Mouse (Mus musculus) embryonic facial prominence, embryonic 15.5 days (tissue): ENCODE measurements at regions not wholly inside any gene's neighbourhood (a gene's known extent, or its start where the extent isn't known, plus 50 kb on each side); places are given as distances from the start of the nearest gene placed in this dataset.

ENCODE experiments used
- ATAC-seq: fragments of 200-750 bp; cut with Nextera tagmentation; 2 replicates; pipeline ENCODE4 v1.8.0; 2017; ENCODE audit warnings: low read depth, moderate TSS enrichment; ENCODE audit not compliant: insufficient number of reproducible peaks, low FRiP score, low TSS enrichment
- H3K27ac ChIP-seq: fragments of 300-500 bp; sonication (generic); replicated peaks from 2 replicates; pipeline ENCODE4 v1.5.1; 2015; ENCODE audit warnings: mild to moderate bottlenecking, inconsistent platforms
- H3K27me3 ChIP-seq: fragments of 300-500 bp; sonication (generic); 2 replicates; pipeline ENCODE4 v1.6.1; 2015; ENCODE audit warnings: inconsistent platforms
- H3K36me3 ChIP-seq: fragments of 300-500 bp; sonication (generic); 2 replicates; pipeline ENCODE4 v1.6.1; 2015; ENCODE audit warnings: mild to moderate bottlenecking, inconsistent platforms
- H3K4me1 ChIP-seq: fragments of 300-500 bp; sonication (generic); 2 replicates; pipeline ENCODE4 v1.6.1; 2015; ENCODE audit warnings: inconsistent platforms
- H3K4me2 ChIP-seq: fragments of 300-500 bp; sonication (generic); replicated peaks from 2 replicates; pipeline ENCODE4 v1.6.1; 2015; ENCODE audit warnings: mild to moderate bottlenecking, inconsistent platforms
- H3K4me3 ChIP-seq: fragments of 300-500 bp; sonication (generic); replicated peaks from 2 replicates; pipeline ENCODE4 v1.5.1; 2015; ENCODE audit warnings: mild to moderate bottlenecking, inconsistent platforms
- H3K9ac ChIP-seq: fragments of 300-500 bp; sonication (generic); 2 replicates; pipeline ENCODE4 v1.6.1; 2015; ENCODE audit warnings: inconsistent platforms
- H3K9me3 ChIP-seq: fragments of 300-500 bp; sonication (generic); replicated peaks from 2 replicates; pipeline ENCODE4 v1.6.1; 2016; ENCODE audit warnings: inconsistent platforms
- WGBS: fragments of 180-500 bp; shearing (Covaris S2); methylation state at CpG from one replicate; pipeline ENCODE4 v1.1.7; 2015; 5-methylcytosine and 5-hydroxymethylcytosine counted together

DNA sequence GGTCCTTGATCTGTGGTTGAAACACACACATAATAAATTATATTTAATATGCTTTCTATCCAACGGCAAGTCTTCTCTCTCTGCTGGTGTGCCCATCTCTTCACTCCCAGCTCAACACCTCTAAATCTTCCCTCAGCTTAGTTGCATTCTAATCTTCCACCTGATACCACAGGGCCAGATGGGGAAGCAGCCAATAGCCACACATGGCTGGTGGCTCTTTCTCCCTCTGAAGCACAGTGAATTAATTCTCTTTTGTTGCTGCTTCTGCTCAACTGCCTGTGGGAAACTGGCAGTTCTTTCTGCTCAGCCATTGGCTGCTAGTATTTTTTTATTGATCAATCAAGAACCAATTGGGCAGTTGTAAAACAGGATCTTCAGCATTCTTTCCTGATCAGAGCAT lies 750.0 kb downstream of the Serpinb8 start:
- H3K9ac ChIP-seq: no peak overlapping the region
- 81% methylated on average over 1 of the region's 1 CpGs for WGBS
- H3K4me3 ChIP-seq: no peak overlapping the region
- no peaks in the 10 kb centered on the region for H3K27me3 ChIP-seq
- no peak for ATAC-seq
- no peak overlapping the region for H3K4me2 ChIP-seq
- H3K36me3 ChIP-seq: no peaks in the 10 kb centered on the region
- no peaks in the 10 kb centered on the region for H3K4me1 ChIP-seq
- H3K27ac ChIP-seq: no peak overlapping the region
- no peaks in the 10 kb centered on the region for H3K9me3 ChIP-seq

- Histone ChIP-seq H3K4me2 (no peak overlapping the region), H3K4me1 (no peaks in the 10 kb centered on the region), H3K9me3 (no peaks in the 10 kb centered on the region), H3K4me3 (no peak overlapping the region), H3K36me3 (no peaks in the 10 kb centered on the region), H3K27ac (no peak overlapping the region), H3K9ac (no peak overlapping the region), H3K27me3 (no peaks in the 10 kb centered on the region)
- no peak for ATAC-seq
- 74% methylated on average over 1 of the region's 1 CpGs for WGBS
Observed at GRCm38 (mm10) chr1:108341352-108341751, 751.5 kb downstream of the Serpinb8 start.

DNA sequence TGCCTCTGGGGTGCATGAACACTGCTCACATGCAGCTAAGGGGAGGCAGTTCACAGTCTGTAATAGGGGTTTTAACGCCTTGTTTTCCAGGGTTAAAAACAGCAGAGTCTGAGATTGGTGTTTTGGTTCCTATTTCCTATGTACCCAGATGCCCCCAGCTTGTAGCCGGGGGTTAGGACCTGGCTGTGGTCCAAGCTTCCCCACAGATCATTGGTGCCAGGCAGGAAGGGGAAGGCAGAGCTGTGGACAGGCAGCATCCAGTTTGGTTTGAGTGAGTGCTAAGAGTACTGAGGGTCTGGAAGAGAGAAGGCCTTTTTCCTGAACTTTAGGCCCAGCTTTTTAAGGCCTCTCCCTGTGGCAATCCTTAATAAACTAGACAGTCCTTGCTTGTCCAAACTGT lies 774.0 kb downstream of the Serpinb8 start:
- Histone ChIP-seq H3K27ac (no peak overlapping the region), H3K36me3 (no peaks in the 10 kb centered on the region), H3K4me2 (no peak overlapping the region), H3K27me3 (no peaks in the 10 kb centered on the region), H3K9me3 (no peaks in the 10 kb centered on the region), H3K4me1 (no peaks in the 10 kb centered on the region), H3K4me3 (no peak overlapping the region), H3K9ac (no peak overlapping the region)
- ATAC-seq: no peak
- 46% methylated on average over 2 of the region's 2 CpGs for WGBS

DNA sequence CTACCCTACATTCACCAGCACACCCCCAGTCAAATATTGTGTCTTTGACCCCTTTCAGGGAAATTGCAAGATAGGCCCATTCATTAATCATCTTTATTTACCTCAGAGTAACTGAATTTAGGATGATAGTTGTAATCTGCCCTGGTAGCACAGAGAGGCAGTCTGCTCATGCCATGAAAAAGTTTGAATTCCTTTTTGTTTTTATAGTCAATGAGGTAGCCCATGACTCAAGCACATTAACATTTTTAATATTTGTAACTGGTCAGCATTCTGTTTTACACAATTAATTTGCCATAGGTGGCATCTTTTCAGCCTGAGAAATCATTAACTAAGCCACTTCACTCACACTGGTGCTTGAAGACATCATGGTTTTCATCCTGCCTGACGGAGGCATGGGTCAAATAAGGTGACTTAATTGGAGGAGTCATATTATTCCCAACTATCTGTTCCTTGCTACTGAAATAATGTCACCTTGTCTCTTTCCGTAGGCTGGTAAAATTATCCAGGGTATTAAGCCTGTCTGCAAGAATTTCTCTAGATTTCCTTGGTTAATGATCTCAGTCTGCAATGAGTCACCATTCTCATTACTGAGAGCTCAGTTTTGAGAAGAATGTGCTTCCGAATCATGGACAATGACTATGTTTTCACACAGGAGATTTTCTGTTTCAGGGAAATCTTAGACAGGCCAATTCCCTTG lies 780.2 kb downstream of the Serpinb8 start:
- no peaks in the 10 kb centered on the region for H3K27me3 ChIP-seq
- no peaks in the 10 kb centered on the region for H3K4me1 ChIP-seq
- H3K9ac ChIP-seq: no peak overlapping the region
- no peak overlapping the region for H3K27ac ChIP-seq
- H3K4me2 ChIP-seq: no peak overlapping the region
- no peak for ATAC-seq
- H3K4me3 ChIP-seq: no peak overlapping the region
- 54% methylated on average over 3 of the region's 3 CpGs for WGBS
- no peaks in the 10 kb centered on the region for H3K9me3 ChIP-seq
- H3K36me3 ChIP-seq: no peaks in the 10 kb centered on the region

DNA sequence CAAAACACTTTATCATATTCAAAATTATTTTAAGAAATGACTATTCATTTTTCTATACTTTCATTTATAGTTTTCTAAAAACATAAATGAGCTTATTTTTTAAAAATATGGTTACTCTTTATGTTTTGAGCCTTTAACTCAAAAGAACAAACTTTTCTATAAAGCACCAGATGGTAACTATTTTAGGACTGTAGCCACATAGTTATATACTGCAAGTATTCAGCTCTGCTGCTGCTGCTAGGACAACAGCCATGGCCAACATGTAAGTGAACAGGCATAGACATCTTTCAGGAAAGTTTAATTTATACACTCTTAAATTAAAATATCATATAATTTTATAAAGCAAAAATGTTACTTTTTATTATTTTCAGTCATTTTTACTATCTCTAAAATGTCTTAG lies 800.1 kb downstream of the Serpinb8 start:
- Histone ChIP-seq H3K4me2 (no peak overlapping the region), H3K27ac (no peak overlapping the region), H3K27me3 (no peaks in the 10 kb centered on the region), H3K4me3 (no peak overlapping the region), H3K36me3 (no peaks in the 10 kb centered on the region), H3K9me3 (no peaks in the 10 kb centered on the region), H3K9ac (no peak overlapping the region), H3K4me1 (no peaks in the 10 kb centered on the region)
- ATAC-seq: no peak

GRCm38 (mm10) chr1:108390497-108390896 lies 800.7 kb downstream of the Serpinb8 start:
- ATAC-seq: no peak
- no peak overlapping the region for H3K4me2 ChIP-seq
- H3K9me3 ChIP-seq: no peaks in the 10 kb centered on the region
- H3K4me1 ChIP-seq: no peaks in the 10 kb centered on the region
- H3K27ac ChIP-seq: no peak overlapping the region
- 86% methylated on average over 3 of the region's 3 CpGs for WGBS
- H3K4me3 ChIP-seq: no peak overlapping the region
- H3K36me3 ChIP-seq: no peaks in the 10 kb centered on the region
- no peak overlapping the region for H3K9ac ChIP-seq
- H3K27me3 ChIP-seq: no peaks in the 10 kb centered on the region

- Histone ChIP-seq H3K27me3 (no peaks in the 10 kb centered on the region), H3K9ac (no peak overlapping the region), H3K4me1 (no peaks in the 10 kb centered on the region), H3K27ac (no peak overlapping the region), H3K4me2 (no peak overlapping the region), H3K9me3 (no peaks in the 10 kb centered on the region), H3K36me3 (no peaks in the 10 kb centered on the region), H3K4me3 (no peak overlapping the region)
- no peak for ATAC-seq
Observed at GRCm38 (mm10) chr1:108439845-108440244, 850.0 kb downstream of the Serpinb8 start.

DNA sequence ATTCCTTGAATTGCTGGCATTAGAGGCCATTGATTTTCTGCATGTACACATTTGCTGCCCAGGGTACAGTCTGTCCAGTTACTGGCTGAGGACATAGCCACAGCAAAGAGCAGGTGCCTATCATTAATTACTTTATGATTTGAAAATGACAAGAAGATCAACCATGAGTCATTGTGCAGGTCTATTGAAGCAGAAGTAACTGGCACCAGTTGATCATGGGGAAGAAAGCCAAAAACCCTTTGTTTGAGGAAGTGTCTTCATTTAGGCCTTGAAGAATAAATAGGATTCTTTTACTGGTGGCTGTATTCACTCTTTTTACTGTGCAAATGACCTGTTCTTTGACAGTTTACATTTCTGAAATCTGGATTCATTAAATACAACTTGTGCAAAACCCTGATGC lies 863.0 kb downstream of the Serpinb8 start:
- H3K27me3 ChIP-seq: no peaks in the 10 kb centered on the region
- ATAC-seq: no peak
- H3K4me3 ChIP-seq: no peak overlapping the region
- H3K9ac ChIP-seq: no peak overlapping the region
- H3K4me1 ChIP-seq: no peaks in the 10 kb centered on the region
- H3K9me3 ChIP-seq: no peaks in the 10 kb centered on the region
- no peak overlapping the region for H3K4me2 ChIP-seq
- no peak overlapping the region for H3K27ac ChIP-seq
- no peaks in the 10 kb centered on the region for H3K36me3 ChIP-seq

GRCm38 (mm10) chr1:108472031-108472430 lies 882.2 kb downstream of the Serpinb8 start:
- Histone ChIP-seq H3K36me3 (no peaks in the 10 kb centered on the region), H3K4me3 (no peak overlapping the region), H3K4me1 (no peaks in the 10 kb centered on the region), H3K27me3 (no peaks in the 10 kb centered on the region), H3K9ac (no peak overlapping the region), H3K27ac (no peak overlapping the region), H3K9me3 (no peaks in the 10 kb centered on the region), H3K4me2 (no peak overlapping the region)
- ATAC-seq: no peak
- 83% methylated on average over 2 of the region's 2 CpGs for WGBS

- Histone ChIP-seq H3K4me3 (no peak overlapping the region), H3K4me2 (no peak overlapping the region), H3K27ac (no peak overlapping the region), H3K4me1 (no peaks in the 10 kb centered on the region), H3K9me3 (no peaks in the 10 kb centered on the region), H3K36me3 (no peaks in the 10 kb centered on the region), H3K27me3 (no peaks in the 10 kb centered on the region), H3K9ac (no peak overlapping the region)
- no peak for ATAC-seq
- WGBS: 49% methylated on average over 1 of the region's 1 CpGs
Observed at GRCm38 (mm10) chr1:108498854-108499253, 909.0 kb downstream of the Serpinb8 start.

- Histone ChIP-seq H3K4me1 (no peaks in the 10 kb centered on the region), H3K4me3 (no peak overlapping the region), H3K9me3 (no peaks in the 10 kb centered on the region), H3K27me3 (no peaks in the 10 kb centered on the region), H3K36me3 (no peaks in the 10 kb centered on the region), H3K4me2 (no peak overlapping the region), H3K27ac (no peak overlapping the region), H3K9ac (no peak overlapping the region)
- WGBS: 45% methylated on average over 2 of the region's 2 CpGs
- no peak for ATAC-seq
Observed at GRCm38 (mm10) chr1:108527424-108527823, 937.6 kb downstream of the Serpinb8 start.

GRCm38 (mm10) chr1:108538238-108538637 lies 948.4 kb downstream of the Serpinb8 start:
- Histone ChIP-seq H3K9me3 (no peaks in the 10 kb centered on the region), H3K4me3 (no peak overlapping the region), H3K4me2 (no peak overlapping the region), H3K27me3 (no peaks in the 10 kb centered on the region), H3K27ac (no peak overlapping the region), H3K9ac (no peak overlapping the region), H3K36me3 (no peaks in the 10 kb centered on the region), H3K4me1 (no peaks in the 10 kb centered on the region)
- 63% methylated on average over 11 of the region's 11 CpGs for WGBS
- ATAC-seq: no peak; the same call in 1 of the 2 replicates
